Mouse (Mus musculus) CH12.LX (cell line): ENCODE results near the gene Acoxl. TPM values are rescaled to one million over a fixed set of nuclear protein-coding genes. Genes with fewer than 3 reads are reported as not detected.

Source experiments
- DNase-seq: peaks from one replicate; pipeline ENCODE4 v3.0.0-alpha.2; 2013; ENCODE audit errors: extremely low read depth
- H3K27ac ChIP-seq: 2 replicates; pipeline ENCODE4 v1.5.1; 2012; ENCODE audit warnings: low read depth, mild to moderate bottlenecking, control low read depth, moderate library complexity; ENCODE audit not compliant: insufficient read depth
- H3K27me3 ChIP-seq: replicated peaks from 2 replicates; pipeline ENCODE3; 2012; ENCODE audit warnings: inconsistent platforms
- H3K36me3 ChIP-seq, 2 experiments: replicated peaks in 1 of 2; 2 replicates each; pipeline versions ENCODE3 to v1.6.1; 2012; ENCODE audit warnings: inconsistent platforms in 1 of 2, low read length in 1 of 2, mild to moderate bottlenecking in 1 of 2, mixed read lengths in 1 of 2, moderate library complexity in 1 of 2; ENCODE audit not compliant: control insufficient read depth in 1 of 2, insufficient read depth in 1 of 2
- H3K4me1 ChIP-seq, 2 experiments: 2 replicates each; pipeline ENCODE4 v1.6.1; 2012; ENCODE audit warnings: inconsistent platforms in 1 of 2, moderate library complexity in 1 of 2; ENCODE audit not compliant: insufficient read depth in 2 of 2, control insufficient read depth in 1 of 2
- H3K4me2 ChIP-seq: 2 replicates; pipeline ENCODE4 v1.6.1; 2012; ENCODE audit warnings: low read depth, mild to moderate bottlenecking, control low read depth; ENCODE audit not compliant: poor library complexity, insufficient read depth, severe bottlenecking
- H3K4me3 ChIP-seq, 3 experiments: fragments of 150-350 bp in 1 of 3; sonication (generic) in 1 of 3; replicated peaks in 1 of 3; 2 replicates each; pipeline versions ENCODE3 to v1.5.1; 2011 to 2012; ENCODE audit warnings: low read depth in 2 of 3, low read length in 2 of 3, mild to moderate bottlenecking in 2 of 3, moderate library complexity in 2 of 3, control low read depth in 1 of 3, improper control_type of control experiment in 1 of 3, inconsistent platforms in 1 of 3, mixed read lengths in 1 of 3; ENCODE audit not compliant: poor library complexity in 1 of 3
- H3K79me2 ChIP-seq: replicated peaks from 2 replicates; pipeline ENCODE4 v1.6.1; 2012; ENCODE audit warnings: mild to moderate bottlenecking, moderate library complexity; ENCODE audit not compliant: control insufficient read depth, poor library complexity, insufficient read depth, severe bottlenecking; ENCODE audit errors: extremely low read depth
- H3K9ac ChIP-seq: 2 replicates; pipeline ENCODE4 v1.6.1; 2012; ENCODE audit warnings: low read depth, mild to moderate bottlenecking, control low read depth, moderate library complexity; ENCODE audit not compliant: insufficient read depth
- H3K9me3 ChIP-seq: replicated peaks from 2 replicates; pipeline ENCODE3; 2012; ENCODE audit warnings: low read length, inconsistent platforms, mixed read lengths
- CHD1 ChIP-seq: IDR thresholded peaks from 2 replicates; pipeline ENCODE4 v1.6.1; 2012; ENCODE audit warnings: low read depth, low read length, improper control_type of control experiment, inconsistent platforms
- CTCF ChIP-seq, 2 experiments: IDR thresholded peaks in 1 of 2; conservative IDR thresholded peaks in 1 of 2; 2 replicates each; pipeline ENCODE4 v1.5.1; 2011 to 2012; ENCODE audit warnings: low read depth in 2 of 2, low read length in 2 of 2, improper control_type of control experiment in 1 of 2, inconsistent platforms in 1 of 2, mild to moderate bottlenecking in 1 of 2, moderate library complexity in 1 of 2
- E2F4 ChIP-seq: IDR thresholded peaks from 2 replicates; pipeline ENCODE4 v1.6.1; 2011; ENCODE audit warnings: low read depth, low read length, improper control_type of control experiment; ENCODE audit not compliant: insufficient replicate concordance
- EP300 ChIP-seq: IDR thresholded peaks from 2 replicates; pipeline ENCODE4 v1.6.1; 2011; ENCODE audit warnings: low read length, improper control_type of control experiment
- ETS1 ChIP-seq: conservative IDR thresholded peaks from 2 replicates; pipeline ENCODE4 v1.6.1; 2012; ENCODE audit warnings: low read depth, mild to moderate bottlenecking, inconsistent platforms, low read length, improper control_type of control experiment, moderate library complexity
- HCFC1 ChIP-seq: IDR thresholded peaks from 2 replicates; pipeline ENCODE4 v1.6.1; 2012; ENCODE audit warnings: low read depth, mild to moderate bottlenecking, inconsistent platforms, low read length, improper control_type of control experiment
- JUN ChIP-seq: IDR thresholded peaks from 2 replicates; pipeline ENCODE4 v1.6.1; 2011; ENCODE audit warnings: low read depth, mild to moderate bottlenecking, low read length, improper control_type of control experiment, moderate library complexity; ENCODE audit not compliant: insufficient read depth
- MAFK ChIP-seq: IDR thresholded peaks from 2 replicates; pipeline ENCODE4 v1.6.1; 2011; ENCODE audit warnings: low read length, improper control_type of control experiment; ENCODE audit not compliant: insufficient replicate concordance
- MAZ ChIP-seq: IDR thresholded peaks from 2 replicates; pipeline ENCODE4 v1.6.1; 2012; ENCODE audit warnings: low read depth, mild to moderate bottlenecking, inconsistent platforms, low read length, improper control_type of control experiment, moderate library complexity
- MYC ChIP-seq: IDR thresholded peaks from 2 replicates; pipeline ENCODE4 v1.6.1; 2011; ENCODE audit warnings: low read depth, mild to moderate bottlenecking, improper control_type of control experiment, low read length
- NELFE ChIP-seq: IDR thresholded peaks from 2 replicates; pipeline ENCODE4 v1.6.1; 2011; ENCODE audit warnings: low read depth, low read length, improper control_type of control experiment
- NRF1 ChIP-seq: IDR thresholded peaks from 2 replicates; pipeline ENCODE4 v1.6.1; 2014; ENCODE audit warnings: low read depth, mild to moderate bottlenecking, inconsistent platforms, low read length, improper control_type of control experiment, moderate library complexity
- POLR2A ChIP-seq: IDR thresholded peaks from 2 replicates; pipeline ENCODE4 v1.6.1; 2011; ENCODE audit warnings: low read depth, mild to moderate bottlenecking, improper control_type of control experiment, low read length
- POLR2AphosphoS2 ChIP-seq: IDR thresholded peaks from 2 replicates; pipeline ENCODE4 v1.6.1; 2011; ENCODE audit warnings: low read depth, low read length, improper control_type of control experiment
- RAD21 ChIP-seq: IDR thresholded peaks from 2 replicates; pipeline ENCODE4 v1.6.1; 2011; ENCODE audit warnings: low read depth, mild to moderate bottlenecking, low read length, improper control_type of control experiment, moderate library complexity
- RCOR1 ChIP-seq: conservative IDR thresholded peaks from 2 replicates; pipeline ENCODE4 v1.6.1; 2012; ENCODE audit warnings: low read depth, mild to moderate bottlenecking, inconsistent platforms, low read length, improper control_type of control experiment
- SIN3A ChIP-seq: IDR thresholded peaks from 2 replicates; pipeline ENCODE4 v1.6.1; 2012; ENCODE audit warnings: low read length, improper control_type of control experiment, inconsistent platforms
- SMC3 ChIP-seq: IDR thresholded peaks from 2 replicates; pipeline ENCODE4 v1.6.1; 2011; ENCODE audit warnings: low read depth, low read length, improper control_type of control experiment
- USF1 ChIP-seq: IDR thresholded peaks from 2 replicates; pipeline ENCODE4 v1.6.1; 2014; ENCODE audit warnings: low read depth, mild to moderate bottlenecking, inconsistent platforms, low read length, improper control_type of control experiment
- USF2 ChIP-seq: conservative IDR thresholded peaks from 2 replicates; pipeline ENCODE4 v1.6.1; 2011; ENCODE audit warnings: low read depth, low read length, improper control_type of control experiment
- ZKSCAN1 ChIP-seq: IDR thresholded peaks from 2 replicates; pipeline ENCODE4 v1.6.1; 2012; ENCODE audit warnings: low read depth, inconsistent platforms, low read length, improper control_type of control experiment, borderline replicate concordance
- ZMIZ1 ChIP-seq: IDR thresholded peaks from 2 replicates; pipeline ENCODE4 v1.6.1; 2012; ENCODE audit warnings: low read depth, mild to moderate bottlenecking, inconsistent platforms, low read length, improper control_type of control experiment
- dilution Hi-C: fragments of 300-500 bp; cut with MboI; formaldehyde crosslinking; loops from 2 replicates; pipeline ENCODE4 v1.14.3; 2020; ENCODE audit warnings: low sequenced_read_pairs; ENCODE audit not compliant: extremely low pct_unique_long_range_greater_than_20kb, extremely low pct_ligation_motif_present
- in situ Hi-C: fragments of 300-500 bp; cut with MboI; formaldehyde crosslinking; loops from 3 replicates; pipeline ENCODE4 v1.14.3; 2019; ENCODE audit warnings: low sequenced_read_pairs, low pct_ligation_motif_present, low pct_unique_long_range_greater_than_20kb, mixed read lengths
- polyA plus RNA-seq: library from polyadenylated mRNA; unstranded; fragments of >175 nt; gene quantifications from 2 replicates; pipeline ENCODE4 v1.2.1, GENCODE M21; 2012; ENCODE audit warnings: low read depth; ENCODE audit not compliant: insufficient read length
- total RNA-seq, 2 experiments: library from RNA; depleted of rRNA; stranded (reverse); fragments of 300-350 nt in 1 of 2; fragments of >200 nt in 1 of 2; gene quantifications; 2 replicates each; pipeline ENCODE4 v1.2.3; 2012 to 2014

Acoxl gene
- total and polyA plus RNA-seq, 3 experiments, result 0.25 to 0.43 TPM; not detected in 1

GRCm38 (mm10) chr2:128033503-128033902 lies 194.8 kb downstream of the Acoxl start:
- Histone ChIP-seq H3K9me3 (no peaks in the 10 kb centered on the region), H3K9ac (no peak overlapping the region), H3K4me1 (0 out of 4 replicates have a peak, but pooled peaks cover 0 to 3% of the 10 kb centered on the region in 2 experiments), H3K36me3 (no peaks in the 10 kb centered on the region), H3K27me3 (no peaks in the 10 kb centered on the region), H3K4me2 (no peak overlapping the region), H3K4me3 (no peak overlapping the region), H3K79me2 (no peaks in the 10 kb centered on the region), H3K27ac (no peak overlapping the region)
- dilution Hi-C loops (no loop called here), in situ Hi-C loops (no loop called here)
- no peak for TF ChIP-seq POLR2A
- no peak for TF ChIP-seq JUN
- TF ChIP-seq USF2, result no peak
- no peak for TF ChIP-seq RCOR1
- TF ChIP-seq NELFE, result no peak
- TF ChIP-seq NRF1, result no peak
- no peak for TF ChIP-seq RAD21
- no peak for TF ChIP-seq HCFC1
- no peak for TF ChIP-seq ZMIZ1
- no peak for TF ChIP-seq CTCF (conservative IDR thresholded peaks at IDR 0.05 in 1 of 2, IDR thresholded peaks at IDR 0.05 in 1 of 2; ENCODE audit: low read depth in 2 of 2, low read length in 2 of 2)
- TF ChIP-seq ZKSCAN1, result no peak
- no peak for TF ChIP-seq ETS1
- no peak for TF ChIP-seq E2F4
- TF ChIP-seq MYC, result no peak
- no peak for TF ChIP-seq MAFK
- TF ChIP-seq MAZ, result no peak
- no peak for TF ChIP-seq SIN3A
- TF ChIP-seq EP300, result no peak
- TF ChIP-seq USF1, result no peak
- TF ChIP-seq CHD1, result no peak
- DNase-seq, result no peak

- no peak overlapping the region for H3K27ac ChIP-seq
- H3K27me3 ChIP-seq, result no peaks in the 10 kb centered on the region
- in situ Hi-C loops, result no loop called here
Observed at GRCm38 (mm10) chr2:128034066-128034665, 195.5 kb downstream of the Acoxl start.

More at GRCm38 (mm10) chr2:128034066-128034665, 195.5 kb downstream of the Acoxl start:
- no peak overlapping the region for H3K4me3 ChIP-seq
- TF ChIP-seq SMC3 (no peak), CTCF (conservative IDR thresholded peaks at IDR 0.05 in 1 of 2, IDR thresholded peaks at IDR 0.05 in 1 of 2; ENCODE audit: low read depth in 2 of 2, low read length in 2 of 2) (no peak), ZMIZ1 (no peak), POLR2AphosphoS2 (no peak), USF2 (no peak), E2F4 (no peak), NELFE (no peak), MAZ (no peak)
- H3K36me3 ChIP-seq, result no peaks in the 10 kb centered on the region
- dilution Hi-C loops, result no loop called here
- H3K4me1 ChIP-seq, result 0 out of 4 replicates have a peak, but pooled peaks cover 0 to 3% of the 10 kb centered on the region in 2 experiments
- H3K4me2 ChIP-seq, result no peak overlapping the region
- H3K9me3 ChIP-seq, result peaks cover 4% of the 10 kb centered on the region
- DNase-seq, result no peak
- H3K9ac ChIP-seq, result no peak overlapping the region
- H3K79me2 ChIP-seq, result no peaks in the 10 kb centered on the region
